Mouse (Mus musculus) CH12.LX (cell line): Measurements from ENCODE around the gene Bckdk. TPM values are rescaled to one million over a fixed set of nuclear protein-coding genes. Genes with fewer than 3 reads are reported as not detected.

Experiments used
- DNase-seq: peaks from one replicate; pipeline ENCODE4 v3.0.0-alpha.2; 2013; ENCODE audit errors: extremely low read depth
- H3K27ac ChIP-seq: 2 replicates; pipeline ENCODE4 v1.5.1; 2012; ENCODE audit warnings: low read depth, mild to moderate bottlenecking, control low read depth, moderate library complexity; ENCODE audit not compliant: insufficient read depth
- H3K27me3 ChIP-seq: replicated peaks from 2 replicates; pipeline ENCODE3; 2012; ENCODE audit warnings: inconsistent platforms
- H3K36me3 ChIP-seq, 2 experiments: replicated peaks in 1 of 2; 2 replicates each; pipeline versions ENCODE3 to v1.6.1; 2012; ENCODE audit warnings: inconsistent platforms in 1 of 2, low read length in 1 of 2, mild to moderate bottlenecking in 1 of 2, mixed read lengths in 1 of 2, moderate library complexity in 1 of 2; ENCODE audit not compliant: control insufficient read depth in 1 of 2, insufficient read depth in 1 of 2
- H3K4me1 ChIP-seq, 2 experiments: 2 replicates each; pipeline ENCODE4 v1.6.1; 2012; ENCODE audit warnings: inconsistent platforms in 1 of 2, moderate library complexity in 1 of 2; ENCODE audit not compliant: insufficient read depth in 2 of 2, control insufficient read depth in 1 of 2
- H3K4me2 ChIP-seq: 2 replicates; pipeline ENCODE4 v1.6.1; 2012; ENCODE audit warnings: low read depth, mild to moderate bottlenecking, control low read depth; ENCODE audit not compliant: poor library complexity, insufficient read depth, severe bottlenecking
- H3K4me3 ChIP-seq, 3 experiments: fragments of 150-350 bp in 1 of 3; sonication (generic) in 1 of 3; replicated peaks in 1 of 3; 2 replicates each; pipeline versions ENCODE3 to v1.5.1; 2011 to 2012; ENCODE audit warnings: low read depth in 2 of 3, low read length in 2 of 3, mild to moderate bottlenecking in 2 of 3, moderate library complexity in 2 of 3, control low read depth in 1 of 3, improper control_type of control experiment in 1 of 3, inconsistent platforms in 1 of 3, mixed read lengths in 1 of 3; ENCODE audit not compliant: poor library complexity in 1 of 3
- H3K79me2 ChIP-seq: replicated peaks from 2 replicates; pipeline ENCODE4 v1.6.1; 2012; ENCODE audit warnings: mild to moderate bottlenecking, moderate library complexity; ENCODE audit not compliant: control insufficient read depth, poor library complexity, insufficient read depth, severe bottlenecking; ENCODE audit errors: extremely low read depth
- H3K9ac ChIP-seq: 2 replicates; pipeline ENCODE4 v1.6.1; 2012; ENCODE audit warnings: low read depth, mild to moderate bottlenecking, control low read depth, moderate library complexity; ENCODE audit not compliant: insufficient read depth
- H3K9me3 ChIP-seq: replicated peaks from 2 replicates; pipeline ENCODE3; 2012; ENCODE audit warnings: low read length, inconsistent platforms, mixed read lengths
- CHD2 ChIP-seq: IDR thresholded peaks from 2 replicates; pipeline ENCODE4 v1.6.1; 2011; ENCODE audit warnings: low read length, improper control_type of control experiment
- CTCF ChIP-seq, 2 experiments: IDR thresholded peaks in 1 of 2; conservative IDR thresholded peaks in 1 of 2; 2 replicates each; pipeline ENCODE4 v1.5.1; 2011 to 2012; ENCODE audit warnings: low read depth in 2 of 2, low read length in 2 of 2, improper control_type of control experiment in 1 of 2, inconsistent platforms in 1 of 2, mild to moderate bottlenecking in 1 of 2, moderate library complexity in 1 of 2
- ELF1 ChIP-seq: IDR thresholded peaks from 2 replicates; pipeline ENCODE4 v1.6.1; 2014; ENCODE audit warnings: low read depth, mild to moderate bottlenecking, inconsistent platforms, low read length, improper control_type of control experiment
- EP300 ChIP-seq: IDR thresholded peaks from 2 replicates; pipeline ENCODE4 v1.6.1; 2011; ENCODE audit warnings: low read length, improper control_type of control experiment
- GABPA ChIP-seq: IDR thresholded peaks from 2 replicates; pipeline ENCODE4 v1.6.1; 2012; ENCODE audit warnings: low read depth, low read length, improper control_type of control experiment, inconsistent platforms; ENCODE audit not compliant: insufficient replicate concordance
- IRF4 ChIP-seq: IDR thresholded peaks from 2 replicates; pipeline ENCODE4 v1.6.1; 2014; ENCODE audit warnings: low read depth, mild to moderate bottlenecking, inconsistent platforms, low read length, improper control_type of control experiment
- JUN ChIP-seq: IDR thresholded peaks from 2 replicates; pipeline ENCODE4 v1.6.1; 2011; ENCODE audit warnings: low read depth, mild to moderate bottlenecking, low read length, improper control_type of control experiment, moderate library complexity; ENCODE audit not compliant: insufficient read depth
- JUND ChIP-seq: conservative IDR thresholded peaks from 2 replicates; pipeline ENCODE4 v1.6.1; 2011; ENCODE audit warnings: low read depth, low read length, improper control_type of control experiment
- MAX ChIP-seq: IDR thresholded peaks from 2 replicates; pipeline ENCODE4 v1.6.1; 2011; ENCODE audit warnings: low read length, improper control_type of control experiment
- MXI1 ChIP-seq: IDR thresholded peaks from 2 replicates; pipeline ENCODE4 v1.6.1; 2011; ENCODE audit warnings: mild to moderate bottlenecking, low read depth, low read length, improper control_type of control experiment
- MYC ChIP-seq: IDR thresholded peaks from 2 replicates; pipeline ENCODE4 v1.6.1; 2011; ENCODE audit warnings: low read depth, mild to moderate bottlenecking, improper control_type of control experiment, low read length
- NELFE ChIP-seq: IDR thresholded peaks from 2 replicates; pipeline ENCODE4 v1.6.1; 2011; ENCODE audit warnings: low read depth, low read length, improper control_type of control experiment
- PAX5 ChIP-seq: IDR thresholded peaks from 2 replicates; pipeline ENCODE4 v1.6.1; 2012; ENCODE audit warnings: low read length, inconsistent platforms, mixed read lengths
- POLR2AphosphoS2 ChIP-seq: IDR thresholded peaks from 2 replicates; pipeline ENCODE4 v1.6.1; 2011; ENCODE audit warnings: low read depth, low read length, improper control_type of control experiment
- RAD21 ChIP-seq: IDR thresholded peaks from 2 replicates; pipeline ENCODE4 v1.6.1; 2011; ENCODE audit warnings: low read depth, mild to moderate bottlenecking, low read length, improper control_type of control experiment, moderate library complexity
- RCOR1 ChIP-seq: conservative IDR thresholded peaks from 2 replicates; pipeline ENCODE4 v1.6.1; 2012; ENCODE audit warnings: low read depth, mild to moderate bottlenecking, inconsistent platforms, low read length, improper control_type of control experiment
- SIN3A ChIP-seq: IDR thresholded peaks from 2 replicates; pipeline ENCODE4 v1.6.1; 2012; ENCODE audit warnings: low read length, improper control_type of control experiment, inconsistent platforms
- SMC3 ChIP-seq: IDR thresholded peaks from 2 replicates; pipeline ENCODE4 v1.6.1; 2011; ENCODE audit warnings: low read depth, low read length, improper control_type of control experiment
- TBP ChIP-seq: conservative IDR thresholded peaks from 2 replicates; pipeline ENCODE4 v1.6.1; 2011; ENCODE audit warnings: low read depth, low read length, improper control_type of control experiment
- USF1 ChIP-seq: IDR thresholded peaks from 2 replicates; pipeline ENCODE4 v1.6.1; 2014; ENCODE audit warnings: low read depth, mild to moderate bottlenecking, inconsistent platforms, low read length, improper control_type of control experiment
- USF2 ChIP-seq: conservative IDR thresholded peaks from 2 replicates; pipeline ENCODE4 v1.6.1; 2011; ENCODE audit warnings: low read depth, low read length, improper control_type of control experiment
- ZC3H11A ChIP-seq: IDR thresholded peaks from 2 replicates; pipeline ENCODE4 v1.6.1; 2012; ENCODE audit warnings: low read depth, mild to moderate bottlenecking, inconsistent platforms, low read length, improper control_type of control experiment
- ZKSCAN1 ChIP-seq: IDR thresholded peaks from 2 replicates; pipeline ENCODE4 v1.6.1; 2012; ENCODE audit warnings: low read depth, inconsistent platforms, low read length, improper control_type of control experiment, borderline replicate concordance
- ZNF384 ChIP-seq: IDR thresholded peaks from 2 replicates; pipeline ENCODE4 v1.6.1; 2012; ENCODE audit warnings: low read depth, low read length, improper control_type of control experiment, inconsistent platforms
- dilution Hi-C: fragments of 300-500 bp; cut with MboI; formaldehyde crosslinking; loops from 2 replicates; pipeline ENCODE4 v1.14.3; 2020; ENCODE audit warnings: low sequenced_read_pairs; ENCODE audit not compliant: extremely low pct_unique_long_range_greater_than_20kb, extremely low pct_ligation_motif_present
- in situ Hi-C: fragments of 300-500 bp; cut with MboI; formaldehyde crosslinking; loops from 3 replicates; pipeline ENCODE4 v1.14.3; 2019; ENCODE audit warnings: low sequenced_read_pairs, low pct_ligation_motif_present, low pct_unique_long_range_greater_than_20kb, mixed read lengths
- polyA plus RNA-seq: library from polyadenylated mRNA; unstranded; fragments of >175 nt; gene quantifications from 2 replicates; pipeline ENCODE4 v1.2.1, GENCODE M21; 2012; ENCODE audit warnings: low read depth; ENCODE audit not compliant: insufficient read length
- total RNA-seq, 2 experiments: library from RNA; depleted of rRNA; stranded (reverse); fragments of 300-350 nt in 1 of 2; fragments of >200 nt in 1 of 2; gene quantifications; 2 replicates each; pipeline ENCODE4 v1.2.3; 2012 to 2014

The Bckdk gene
- total and polyA plus RNA-seq, 3 experiments = 38.4 to 62.7 (median 61.8) TPM

DNA sequence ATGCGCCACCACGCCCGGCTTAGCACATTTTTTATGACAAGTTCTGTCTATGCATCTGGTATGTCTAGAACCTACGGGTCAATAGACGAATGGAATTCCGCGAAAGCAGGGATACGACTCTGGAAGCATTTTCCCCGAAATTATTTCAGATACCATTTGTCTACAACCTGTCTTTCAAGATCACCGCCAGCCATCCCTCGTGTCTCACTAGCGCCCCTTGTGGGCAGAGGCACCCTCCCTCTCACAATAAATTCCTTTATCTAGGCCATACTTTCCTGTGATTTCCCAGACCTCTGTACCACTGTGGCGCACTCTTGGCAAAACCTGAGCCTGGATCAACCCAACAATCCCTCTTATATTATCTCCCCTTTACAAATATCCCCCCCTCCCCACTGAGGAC is 7.5 kb upstream of the Bckdk start:
- in situ Hi-C loops = no loop called here

DNA sequence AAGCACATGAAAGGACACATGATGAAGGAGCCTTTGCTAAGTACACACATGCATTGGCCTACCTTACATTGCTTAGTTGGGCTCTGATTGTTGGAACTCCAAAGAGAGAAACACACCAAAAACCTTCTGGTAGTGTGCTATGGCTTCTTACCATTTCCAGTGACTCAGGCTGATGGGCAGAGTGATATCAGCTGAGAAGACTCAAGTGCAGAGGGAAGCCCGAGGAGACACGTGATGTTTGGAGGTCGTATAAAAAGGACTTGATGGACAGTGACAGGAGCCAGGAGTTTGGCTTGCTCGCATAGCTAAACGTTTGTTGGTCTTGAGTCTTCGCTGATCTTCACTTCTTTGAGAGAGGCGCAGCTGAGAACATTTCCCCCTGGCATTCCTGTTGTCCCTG is 6.3 kb upstream of the Bckdk start:
- Histone ChIP-seq H3K4me2 (no peak overlapping the region), H3K4me1 (0 out of 4 replicates have a peak, but pooled peaks cover 0 to 2% of the 10 kb centered on the region in 2 experiments), H3K27me3 (no peaks in the 10 kb centered on the region), H3K36me3 (peaks cover 0 to 20% of the 10 kb centered on the region in 2 experiments), H3K4me3 (no peak overlapping the region), H3K27ac (no peak overlapping the region), H3K9ac (no peak overlapping the region), H3K9me3 (peaks cover 3% of the 10 kb centered on the region), H3K79me2 (no peaks in the 10 kb centered on the region)
- TF ChIP-seq RAD21 (no peak), SMC3 (no peak), MYC (no peak), ZNF384 (no peak), NELFE (no peak)
- no peak for DNase-seq
- dilution Hi-C loops (no loop called here), in situ Hi-C loops (no loop called here)

More for the DNA sequence above, 7.5 kb upstream of the Bckdk start:
- H3K4me1 ChIP-seq = 0 out of 4 replicates have a peak, but pooled peaks cover 0 to 2% of the 10 kb centered on the region in 2 experiments
- no peak overlapping the region for H3K27ac ChIP-seq
- dilution Hi-C loops = no loop called here
- no peak for TF ChIP-seq MXI1
- TF ChIP-seq CTCF (conservative IDR thresholded peaks at IDR 0.05 in 1 of 2, IDR thresholded peaks at IDR 0.05 in 1 of 2; ENCODE audit: low read depth in 2 of 2, low read length in 2 of 2) = peak; percentile 72 to 75
- peak; percentile 23 for TF ChIP-seq SMC3
- TF ChIP-seq USF1 = no peak
- no peak for TF ChIP-seq USF2
- peak; percentile 38 for TF ChIP-seq RAD21
- H3K9me3 ChIP-seq = peaks cover 3% of the 10 kb centered on the region
- DNase-seq = peak; percentile 54
- no peak overlapping the region for H3K4me3 ChIP-seq
- H3K79me2 ChIP-seq = no peaks in the 10 kb centered on the region
- no peaks in the 10 kb centered on the region for H3K27me3 ChIP-seq
- H3K36me3 ChIP-seq = peaks cover 0 to 29% of the 10 kb centered on the region in 2 experiments
- no peak overlapping the region for H3K4me2 ChIP-seq
- H3K9ac ChIP-seq = no peak overlapping the region

DNA sequence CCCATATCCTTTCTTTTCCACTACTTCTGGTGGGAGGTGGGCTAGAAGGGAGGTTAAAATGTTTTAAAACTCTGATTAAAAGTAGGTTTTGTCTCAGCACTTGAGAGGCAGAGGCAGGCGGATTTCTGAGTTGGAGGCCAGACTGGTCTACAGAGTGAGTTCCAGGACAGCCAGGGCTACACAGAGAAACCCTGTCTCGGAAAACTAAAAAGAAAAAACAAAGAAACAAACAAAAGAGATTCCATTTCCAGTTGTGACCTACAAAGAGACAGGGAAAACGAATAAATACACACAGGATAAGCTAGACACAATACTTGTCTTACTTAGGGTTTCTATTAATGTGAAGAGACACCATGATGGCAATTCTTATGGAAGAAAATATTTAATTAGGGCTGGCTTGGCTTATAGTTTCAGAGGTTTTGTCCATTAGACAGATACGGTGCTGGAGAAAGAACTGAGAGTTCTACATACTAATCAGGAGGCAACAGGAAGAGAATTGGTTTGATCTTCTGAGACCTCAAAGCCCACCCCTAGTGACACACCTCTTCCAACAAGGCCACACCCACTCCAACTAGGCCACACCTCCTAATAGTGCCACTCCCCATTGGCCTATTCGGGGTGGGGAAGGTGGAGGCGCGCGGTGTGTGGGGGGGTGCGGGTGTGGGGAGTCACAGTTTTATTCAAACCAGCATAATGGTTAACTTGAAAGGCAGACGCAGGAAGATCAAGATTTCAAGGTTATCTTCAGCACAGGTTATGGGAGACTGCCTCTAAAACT is 5.5 kb upstream of the Bckdk start:
- no peaks in the 10 kb centered on the region for H3K79me2 ChIP-seq
- TF ChIP-seq IRF4 (no peak), JUN (no peak), EP300 (no peak), ZKSCAN1 (no peak), TBP (no peak), ZC3H11A (no peak), MAX (no peak), USF2 (no peak), POLR2AphosphoS2 (no peak), SIN3A (no peak), JUND (no peak), NELFE (no peak), PAX5 (no peak), RCOR1 (no peak), ELF1 (no peak), GABPA (no peak), CHD2 (no peak)
- TF ChIP-seq, all 38 proteins: peak for 0
- peaks cover 0 to 13% of the 10 kb centered on the region in 2 experiments for H3K36me3 ChIP-seq
- dilution Hi-C loops (no loop called here), in situ Hi-C loops (no loop called here)
- peaks cover 3% of the 10 kb centered on the region for H3K9me3 ChIP-seq
- no peak overlapping the region for H3K4me2 ChIP-seq
- H3K27me3 ChIP-seq = no peaks in the 10 kb centered on the region
- no peak overlapping the region for H3K9ac ChIP-seq
- H3K27ac ChIP-seq = no peak overlapping the region
- DNase-seq = no peak
- H3K4me3 ChIP-seq = no peak overlapping the region
- peaks cover 0 to 2% of the 10 kb centered on the region in 2 experiments; a peak in 1 of 4 replicates for H3K4me1 ChIP-seq
